Mouse (Mus musculus): ENCODE results near the gene Sgf29. TPM values are rescaled to one million over a fixed set of nuclear protein-coding genes. Genes with fewer than 3 reads are reported as not detected.

The Sgf29 gene
- total and polyA plus RNA-seq, 3 experiments, result 21.6 to 25.5 (median 23.4) TPM

DNA sequence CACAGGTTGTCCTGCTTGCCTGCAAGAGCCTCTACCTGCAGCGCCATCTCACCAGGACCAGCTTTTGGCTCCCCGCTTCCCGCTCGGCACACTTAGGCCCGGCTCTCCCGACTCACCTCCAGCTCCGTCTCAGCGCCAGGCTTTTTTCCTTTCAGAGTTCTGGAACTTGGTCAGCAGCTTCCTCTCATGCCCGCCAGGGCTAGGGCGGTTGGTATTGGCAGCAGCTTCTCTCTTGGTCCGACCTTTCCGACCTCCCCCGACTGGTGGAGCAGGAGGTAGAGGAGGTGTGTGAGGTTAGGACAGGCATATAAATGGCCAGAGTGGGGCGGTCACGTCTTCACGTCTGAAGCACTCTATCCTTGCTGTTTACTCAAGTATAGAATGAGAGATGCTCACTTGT is 24.3 kb upstream of the Sgf29 start:
- no peaks in the 10 kb centered on the region for H3K27me3 ChIP-seq (ENCODE audit: control insufficient read depth, insufficient read depth, low read length)
- intact Hi-C loops (cut with DNase I), result no loop called here
- no peak for TF ChIP-seq CTCF (IDR thresholded peaks at IDR 0.05)
- H3K4me1 ChIP-seq (ENCODE audit: control insufficient read depth, insufficient read depth, low read length), result peaks cover 9% of the 10 kb centered on the region
- WGBS, result 56% methylated on average over 16 of the region's 16 CpGs
- H3K4me3 ChIP-seq, result peak overlapping the region; percentile 30
- H3K36me3 ChIP-seq (ENCODE audit: control insufficient read depth, insufficient read depth, low read length), result no peaks in the 10 kb centered on the region
- peak overlapping the region; percentile 33; the same call in 1 of the 2 replicates for H3K9ac ChIP-seq (ENCODE audit: low read depth, low read length)
- DNase-seq, result peak; percentile 29 to 51
- no peaks in the 10 kb centered on the region for H3K79me2 ChIP-seq (replicated peaks; ENCODE audit: control insufficient read depth, insufficient read depth, low read length)
- H3K27ac ChIP-seq, result peak overlapping the region; percentile 73

DNA sequence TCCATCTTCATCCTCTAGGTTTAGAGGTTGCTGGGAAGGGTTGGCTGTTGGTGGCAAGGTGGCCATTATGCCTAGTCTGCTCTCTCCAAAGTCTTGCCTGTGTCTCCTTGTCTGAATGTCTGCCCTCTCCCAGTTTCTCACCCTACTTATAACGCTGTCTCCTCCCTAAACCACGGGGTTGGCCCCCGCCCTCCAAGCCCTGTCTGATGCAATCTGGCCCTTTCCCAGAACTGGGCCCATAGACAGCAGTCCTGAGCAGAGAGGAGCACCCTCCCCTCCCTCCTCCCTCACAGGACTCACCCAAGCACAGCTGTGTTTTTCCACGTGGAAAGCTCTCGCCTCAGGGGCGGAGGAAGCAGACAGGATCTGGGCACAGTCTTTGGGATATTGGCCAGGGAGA is 23.7 kb upstream of the Sgf29 start:
- peak overlapping the region; percentile 33; the same call in 1 of the 2 replicates for H3K9ac ChIP-seq (ENCODE audit: low read depth, low read length)

DNA sequence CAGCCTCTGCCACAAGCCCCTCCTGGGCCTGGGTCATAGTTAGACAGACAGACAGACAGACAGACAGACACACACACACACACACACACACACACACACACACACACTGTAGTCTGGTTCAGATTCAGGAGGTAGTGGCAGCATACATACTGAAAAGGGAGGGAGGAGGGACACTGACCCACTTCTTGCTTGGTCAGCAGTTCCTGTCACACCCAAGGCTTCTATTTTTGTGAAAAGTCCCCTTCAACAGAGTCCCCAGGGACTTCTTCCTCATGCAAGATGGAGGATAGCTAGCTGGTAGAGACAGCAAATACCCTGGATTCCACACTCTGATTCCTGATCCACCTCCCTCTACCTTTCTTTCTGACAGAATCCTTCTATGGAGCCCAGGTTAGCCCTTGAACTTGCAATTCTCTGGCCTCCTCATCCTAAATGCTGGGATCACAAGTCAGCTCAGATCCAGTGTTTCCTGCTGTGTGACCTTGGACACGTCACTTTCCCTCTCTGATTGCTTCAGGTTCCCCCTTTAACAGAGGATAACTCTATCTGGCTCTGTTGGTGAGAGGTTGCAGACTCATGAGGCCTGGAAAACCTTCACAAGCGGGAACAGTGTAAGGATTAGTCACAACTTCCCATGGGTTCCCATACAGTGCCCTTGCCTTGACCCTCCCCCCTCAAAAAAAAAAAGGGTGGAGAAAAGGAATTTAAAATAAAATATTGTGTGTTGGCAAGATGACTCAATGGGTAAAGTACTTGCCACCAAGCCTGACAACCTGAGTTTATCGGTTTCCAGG is 23.1 kb upstream of the Sgf29 start:
- WGBS, result 78% methylated on average over 3 of the region's 3 CpGs
- peak overlapping the region; percentile 73 for H3K27ac ChIP-seq
- no peaks in the 10 kb centered on the region for H3K79me2 ChIP-seq (replicated peaks; ENCODE audit: control insufficient read depth, insufficient read depth, low read length)
- intact Hi-C loops (cut with DNase I), result no loop called here
- peaks cover 9% of the 10 kb centered on the region for H3K4me1 ChIP-seq (ENCODE audit: control insufficient read depth, insufficient read depth, low read length)
- no peak overlapping the region for H3K4me3 ChIP-seq
- no peak overlapping the region for H3K9ac ChIP-seq (ENCODE audit: low read depth, low read length)
- H3K27me3 ChIP-seq (ENCODE audit: control insufficient read depth, insufficient read depth, low read length), result no peaks in the 10 kb centered on the region
- no peaks in the 10 kb centered on the region for H3K36me3 ChIP-seq (ENCODE audit: control insufficient read depth, insufficient read depth, low read length)
- DNase-seq, result no peak
- TF ChIP-seq EP300 (IDR thresholded peaks at IDR 0.05; ENCODE audit: insufficient read depth, low read depth, low read length), result no peak
- TF ChIP-seq POLR2A (IDR thresholded peaks at IDR 0.05; ENCODE audit: insufficient read depth, low read depth, low read length), result no peak
- TF ChIP-seq CTCF (IDR thresholded peaks at IDR 0.05), result no peak

More for the DNA sequence above, 23.7 kb upstream of the Sgf29 start:
- peak overlapping the region; percentile 30 for H3K4me3 ChIP-seq
- H3K27me3 ChIP-seq (ENCODE audit: control insufficient read depth, insufficient read depth, low read length), result no peaks in the 10 kb centered on the region
- WGBS, result 35% methylated on average over 6 of the region's 6 CpGs
- H3K36me3 ChIP-seq (ENCODE audit: control insufficient read depth, insufficient read depth, low read length), result no peaks in the 10 kb centered on the region
- peak overlapping the region; percentile 73 for H3K27ac ChIP-seq
- intact Hi-C loops (cut with DNase I), result no loop called here
- peaks cover 9% of the 10 kb centered on the region for H3K4me1 ChIP-seq (ENCODE audit: control insufficient read depth, insufficient read depth, low read length)
- no peak for TF ChIP-seq EP300 (IDR thresholded peaks at IDR 0.05; ENCODE audit: insufficient read depth, low read depth, low read length)
- TF ChIP-seq POLR2A (IDR thresholded peaks at IDR 0.05; ENCODE audit: insufficient read depth, low read depth, low read length), result peak; percentile 85
- no peak for TF ChIP-seq CTCF (IDR thresholded peaks at IDR 0.05)
- H3K79me2 ChIP-seq (replicated peaks; ENCODE audit: control insufficient read depth, insufficient read depth, low read length), result no peaks in the 10 kb centered on the region
- peak; percentile 81 to 90 for DNase-seq

DNA sequence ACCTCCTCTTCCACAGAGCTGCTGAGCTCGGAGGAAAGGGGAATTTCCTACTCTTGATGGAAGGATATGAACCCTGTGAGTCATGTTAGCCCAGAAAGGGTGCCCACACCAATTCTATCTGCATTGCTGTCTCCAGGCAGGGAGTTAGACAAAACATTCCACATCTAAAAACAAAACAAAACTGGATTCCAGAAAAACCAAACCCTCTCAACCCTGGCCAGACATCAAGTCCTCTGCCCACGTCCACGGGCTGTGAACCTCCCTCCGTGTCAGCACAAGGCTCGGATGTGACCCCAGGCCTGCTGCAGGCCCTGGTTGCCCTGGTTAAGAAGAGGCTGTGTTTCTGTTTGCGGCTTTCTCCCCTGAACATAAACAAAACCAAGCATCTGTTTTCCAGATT is 21.0 kb upstream of the Sgf29 start:
- H3K27me3 ChIP-seq (ENCODE audit: control insufficient read depth, insufficient read depth, low read length), result no peaks in the 10 kb centered on the region
- intact Hi-C loops (cut with DNase I), result no loop called here
- no peak overlapping the region for H3K9ac ChIP-seq (ENCODE audit: low read depth, low read length)
- no peak overlapping the region for H3K4me3 ChIP-seq
- no peak for DNase-seq
- 52% methylated on average over 6 of the region's 6 CpGs for WGBS
- H3K36me3 ChIP-seq (ENCODE audit: control insufficient read depth, insufficient read depth, low read length), result no peaks in the 10 kb centered on the region
- peaks cover 7% of the 10 kb centered on the region for H3K4me1 ChIP-seq (ENCODE audit: control insufficient read depth, insufficient read depth, low read length)
- no peaks in the 10 kb centered on the region for H3K79me2 ChIP-seq (replicated peaks; ENCODE audit: control insufficient read depth, insufficient read depth, low read length)
- TF ChIP-seq EP300 (IDR thresholded peaks at IDR 0.05; ENCODE audit: insufficient read depth, low read depth, low read length), result no peak
- TF ChIP-seq CTCF (IDR thresholded peaks at IDR 0.05), result no peak
- no peak for TF ChIP-seq POLR2A (IDR thresholded peaks at IDR 0.05; ENCODE audit: insufficient read depth, low read depth, low read length)
- H3K27ac ChIP-seq, result no peak overlapping the region; the same call in 1 of the 2 replicates

DNA sequence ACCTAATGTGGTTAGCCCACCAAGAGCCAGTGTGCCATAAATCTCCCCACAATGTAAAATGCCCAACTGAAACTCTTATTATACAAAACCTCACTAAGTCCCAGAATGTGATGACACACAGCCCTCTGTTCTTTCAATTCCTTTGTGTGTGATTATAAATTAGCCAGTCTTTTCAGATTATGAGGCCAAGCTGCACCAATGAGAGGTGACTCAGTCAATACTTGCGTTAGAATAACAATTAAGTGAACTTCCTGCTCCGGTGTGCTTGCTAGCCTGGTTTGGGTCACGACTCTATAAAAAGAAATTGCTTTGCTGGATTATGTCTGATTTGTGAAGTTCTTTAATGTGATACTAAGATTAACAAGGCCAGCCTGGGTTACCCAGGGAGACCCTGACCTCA is 19.2 kb upstream of the Sgf29 start:
- H3K27ac ChIP-seq, result no peak overlapping the region
- intact Hi-C loops (cut with DNase I), result no loop called here

DNA sequence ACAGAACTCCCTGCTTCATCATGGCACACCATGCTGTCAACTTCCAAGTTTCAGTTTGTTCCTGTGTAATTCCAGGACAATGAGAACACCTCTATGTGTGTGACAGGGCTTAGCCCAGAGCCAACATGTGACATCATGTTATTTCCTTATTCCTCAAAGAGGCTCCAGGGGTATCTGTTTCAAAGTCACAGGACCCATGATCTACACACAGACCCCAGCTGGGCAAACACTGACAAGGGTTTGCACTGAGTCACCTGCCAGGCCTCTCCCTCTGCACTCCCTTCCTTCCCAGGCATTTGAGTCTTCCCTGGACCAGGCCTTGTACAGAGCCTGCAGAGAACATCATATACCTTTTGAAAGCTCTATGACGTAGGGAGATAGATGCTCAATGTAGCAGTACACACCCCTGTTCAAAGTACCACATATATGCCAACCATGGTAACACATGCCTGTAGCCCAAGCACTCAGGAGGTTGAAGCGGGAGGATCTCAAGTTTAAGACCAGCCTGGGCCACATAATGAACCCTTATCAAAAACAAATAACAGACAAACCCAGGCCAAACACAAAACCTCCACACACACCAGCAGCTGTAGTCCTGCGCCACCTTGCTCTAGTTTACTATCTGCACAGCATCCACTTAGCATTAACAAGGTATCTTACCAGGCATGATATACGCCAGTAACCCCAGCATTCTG is 18.1 kb upstream of the Sgf29 start, which contains the start of gene Nupr1:
TSS of gene Nupr1 (minus strand) at position 38 of the 695 bp plus-strand sequence.
- H3K36me3 ChIP-seq (ENCODE audit: control insufficient read depth, insufficient read depth, low read length), result no peaks in the 10 kb centered on the region
- no peak for TF ChIP-seq POLR2A (IDR thresholded peaks at IDR 0.05; ENCODE audit: insufficient read depth, low read depth, low read length)
- TF ChIP-seq EP300 (IDR thresholded peaks at IDR 0.05; ENCODE audit: insufficient read depth, low read depth, low read length), result no peak
- TF ChIP-seq CTCF (IDR thresholded peaks at IDR 0.05), result no peak
- H3K27ac ChIP-seq, result no peak within 1 kb of the TSS
- no peaks in the 10 kb centered on the region for H3K79me2 ChIP-seq (replicated peaks; ENCODE audit: control insufficient read depth, insufficient read depth, low read length)
- H3K9ac ChIP-seq (ENCODE audit: low read depth, low read length), result no peak within 1 kb of the TSS
- H3K27me3 ChIP-seq (ENCODE audit: control insufficient read depth, insufficient read depth, low read length), result no peaks in the 10 kb centered on the region
- no peak within 1 kb of the TSS for H3K4me3 ChIP-seq
- intact Hi-C loops (cut with DNase I), result no loop called here
- no peak for DNase-seq
- peaks cover 3% of the 10 kb centered on the region for H3K4me1 ChIP-seq (ENCODE audit: control insufficient read depth, insufficient read depth, low read length)
- WGBS, result 95% methylated on average over 4 of the region's 4 CpGs

More for the DNA sequence above, 19.2 kb upstream of the Sgf29 start:
- Histone ChIP-seq H3K4me3 (no peak overlapping the region), H3K9ac (ENCODE audit: low read depth, low read length) (no peak overlapping the region), H3K36me3 (ENCODE audit: control insufficient read depth, insufficient read depth, low read length) (no peaks in the 10 kb centered on the region), H3K79me2 (replicated peaks; ENCODE audit: control insufficient read depth, insufficient read depth, low read length) (no peaks in the 10 kb centered on the region), H3K27me3 (ENCODE audit: control insufficient read depth, insufficient read depth, low read length) (no peaks in the 10 kb centered on the region), H3K4me1 (ENCODE audit: control insufficient read depth, insufficient read depth, low read length) (peaks cover 7% of the 10 kb centered on the region)
- WGBS, result 40% methylated on average over 3 of the region's 3 CpGs
- no peak for TF ChIP-seq CTCF (IDR thresholded peaks at IDR 0.05)
- no peak for TF ChIP-seq POLR2A (IDR thresholded peaks at IDR 0.05; ENCODE audit: insufficient read depth, low read depth, low read length)
- no peak for TF ChIP-seq EP300 (IDR thresholded peaks at IDR 0.05; ENCODE audit: insufficient read depth, low read depth, low read length)
- DNase-seq, result no peak
